Mouse (Mus musculus) embryo, embryonic 11 days (tissue): ENCODE results near the gene Cldn19.

Source experiments
- DNase-seq: peaks from one replicate; pipeline ENCODE4 v3.0.0-alpha.2; 2015

Cldn19 gene

DNA sequence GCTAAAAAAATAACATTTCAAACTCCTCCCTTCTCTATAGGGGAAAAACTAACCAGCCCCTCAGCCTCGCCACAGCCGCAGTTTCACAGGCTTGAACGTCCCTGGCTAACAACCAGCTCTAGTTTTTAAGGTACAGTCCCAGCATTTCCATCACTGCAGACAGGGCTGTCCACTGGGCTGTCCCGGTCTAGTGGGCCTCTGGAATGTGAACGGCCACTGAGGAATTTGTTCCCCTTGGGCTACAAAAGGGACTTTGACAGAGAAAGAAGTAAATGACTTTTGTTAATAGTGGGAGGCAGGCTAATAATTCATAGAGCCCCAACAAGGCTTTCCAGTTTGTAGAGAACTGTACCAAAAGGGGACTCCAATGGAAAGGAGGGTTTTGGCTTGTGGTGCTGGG, 50.2 kb downstream of the Cldn19 start:
- no peak for DNase-seq
